Mouse (Mus musculus): Measurements from ENCODE around the gene Ackr1. TPM values are rescaled to one million over a fixed set of nuclear protein-coding genes. Genes with fewer than 3 reads are reported as not detected.
"Not testable (repeated sequence)": the region's sequence is repeated elsewhere in the genome, so short reads cannot be mapped to it uniquely, and the experiment has no call there.

Gene Ackr1
- total and polyA plus RNA-seq, 3 experiments = 0.19 to 0.42 TPM; not detected in 1

DNA sequence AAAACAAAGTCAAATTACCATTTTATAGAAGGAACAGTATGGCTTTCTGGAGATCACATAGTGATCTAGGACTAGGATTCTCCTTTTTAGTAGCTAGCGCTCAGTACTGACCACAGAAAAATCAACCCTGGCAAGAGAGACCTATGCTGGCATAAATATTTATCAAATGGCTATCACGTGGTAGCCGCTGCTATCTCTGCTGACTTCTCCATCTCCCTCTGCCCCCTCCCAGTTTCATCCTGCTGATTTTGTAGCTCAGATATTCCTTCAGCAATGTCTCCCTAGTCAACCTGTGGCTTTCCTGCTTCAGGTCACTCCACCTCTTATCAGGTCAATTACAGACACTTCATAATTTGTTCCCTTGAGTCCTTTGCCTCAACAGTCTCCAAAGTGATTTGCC, 17.8 kb downstream of the Ackr1 start (continued):
- TF ChIP-seq POLR2AphosphoS2 (IDR thresholded peaks at IDR 0.05; ENCODE audit: low read length) (no peak), ZMIZ1 (IDR thresholded peaks at IDR 0.05; ENCODE audit: low read depth, low read length) (no peak), MAX (IDR thresholded peaks at IDR 0.05; ENCODE audit: low read length) (no peak), MYB (IDR thresholded peaks at IDR 0.05; ENCODE audit: low read depth, low read length) (no peak), HCFC1 (IDR thresholded peaks at IDR 0.05; ENCODE audit: low read depth, low read length) (no peak), TCF12 (IDR thresholded peaks at IDR 0.05; ENCODE audit: low read depth, low read length) (0 out of 2 replicates have a peak, but pooled peaks have one; percentile 14)

DNA sequence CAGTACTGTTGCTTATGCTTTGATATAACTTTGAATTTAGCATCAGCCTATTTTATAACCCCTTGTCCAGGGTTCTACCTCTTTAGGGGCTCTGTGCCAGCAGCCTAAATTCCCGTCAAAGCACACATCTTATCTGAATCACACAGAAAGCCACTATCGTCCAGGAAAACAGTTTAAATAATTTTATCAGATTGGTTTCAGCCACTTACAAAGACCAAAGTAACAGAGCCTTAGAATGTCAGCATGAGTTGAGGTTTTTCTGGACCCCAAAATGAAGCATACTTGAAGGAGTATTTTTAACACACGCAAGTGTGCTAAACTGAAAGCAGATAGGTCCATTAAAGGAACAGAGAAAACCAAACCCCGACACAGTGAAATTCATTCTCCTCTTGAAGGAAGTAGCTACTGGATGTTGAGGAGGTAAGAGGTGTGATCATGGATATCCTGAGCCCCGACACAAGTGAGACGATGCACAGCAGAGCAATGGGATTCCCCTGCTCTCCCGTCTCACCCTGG, 20.0 kb downstream of the Ackr1 start:
- not testable (repeated sequence) for H3K27me3 ChIP-seq (ENCODE audit: control insufficient read depth in 1 of 2, insufficient read depth in 2 of 2, low read length in 2 of 2); H3K9me3 ChIP-seq (replicated peaks; ENCODE audit: insufficient read depth, low read length); H3K79me2 ChIP-seq (ENCODE audit: control insufficient read depth, insufficient read depth, low read length, poor library complexity)
- Histone ChIP-seq H3K27ac (ENCODE audit: control insufficient read depth, low read depth, low read length) (peak overlapping the region; percentile 78), H3K4me1 (ENCODE audit: control insufficient read depth in 1 of 2, insufficient read depth in 2 of 2, low read length in 2 of 2) (peaks cover 26 to 48% of the 10 kb centered on the region in 2 experiments), H3K9ac (ENCODE audit: control insufficient read depth, low read depth, low read length, poor library complexity, severe bottlenecking) (peak overlapping the region; percentile 17), H3K36me3 (ENCODE audit: control insufficient read depth in 1 of 2, insufficient read depth in 2 of 2, low read length in 2 of 2) (peaks cover 0 to 49% of the 10 kb centered on the region in 2 experiments; a peak in 2 of 4 replicates), H3K4me3 (ENCODE audit: control insufficient read depth in 1 of 2, insufficient read depth in 1 of 2, low read depth in 2 of 2, low read length in 2 of 2) (peak overlapping the region; percentile 6 to 37; a peak in 3 of 4 replicates)
- TF ChIP-seq GATA1 (IDR thresholded peaks at IDR 0.05; ENCODE audit: low read depth, low read length) (peak; percentile 62; the same call in 1 of the 2 replicates), ETS1 (IDR thresholded peaks at IDR 0.05; ENCODE audit: low read depth, low read length) (peak; percentile 60; the same call in 1 of the 2 replicates), EP300 (IDR thresholded peaks at IDR 0.05; ENCODE audit: low read depth in 1 of 2, low read length in 2 of 2) (peak; percentile 33 to 67), TCF12 (IDR thresholded peaks at IDR 0.05; ENCODE audit: low read depth, low read length) (peak; percentile 66), RCOR1 (IDR thresholded peaks at IDR 0.05; ENCODE audit: low read depth, low read length) (peak; percentile 32; the same call in 1 of the 2 replicates)
- peak; percentile 45 for DNase-seq (ENCODE audit: low read depth, low spot score)

DNA sequence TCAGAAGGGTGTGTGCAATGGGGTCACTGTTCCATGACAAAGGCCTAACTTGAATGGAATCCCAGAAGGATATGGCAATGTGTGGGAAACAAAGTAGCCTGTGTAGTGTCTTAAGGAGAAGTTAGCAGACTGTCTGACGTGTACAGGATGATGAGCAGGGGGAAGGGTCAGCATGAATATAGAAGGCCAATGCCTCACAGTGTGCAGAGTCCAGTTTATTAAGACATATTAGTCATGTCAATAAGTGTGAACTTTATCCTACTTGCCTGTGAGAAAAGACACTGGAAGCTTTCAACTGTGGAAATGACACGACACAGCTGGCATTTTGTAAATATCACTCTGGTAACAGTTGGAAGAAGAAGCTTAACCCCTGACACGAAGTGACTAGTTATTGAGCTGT, 30.8 kb downstream of the Ackr1 start:
- DNase-seq (ENCODE audit: low read depth, low spot score); H3K79me2 ChIP-seq (ENCODE audit: control insufficient read depth, insufficient read depth, low read length, poor library complexity); H3K9me3 ChIP-seq (replicated peaks; ENCODE audit: insufficient read depth, low read length); H3K27me3 ChIP-seq (ENCODE audit: control insufficient read depth in 1 of 2, insufficient read depth in 2 of 2, low read length in 2 of 2); H3K27ac ChIP-seq (ENCODE audit: control insufficient read depth, low read depth, low read length); H3K4me1 ChIP-seq (ENCODE audit: control insufficient read depth in 1 of 2, insufficient read depth in 2 of 2, low read length in 2 of 2); H3K9ac ChIP-seq (ENCODE audit: control insufficient read depth, low read depth, low read length, poor library complexity, severe bottlenecking); H3K36me3 ChIP-seq (ENCODE audit: control insufficient read depth in 1 of 2, insufficient read depth in 2 of 2, low read length in 2 of 2); H3K4me3 ChIP-seq (ENCODE audit: control insufficient read depth in 1 of 2, insufficient read depth in 1 of 2, low read depth in 2 of 2, low read length in 2 of 2): not testable (repeated sequence)

Other genes with a start within 250 kb of the Ackr1 start
- not detected in 2 replicates for gene Olfr1408, start 196.4 kb downstream of the Ackr1 start, total RNA-seq (2012; rRNA removed)
- not detected for gene Olfr1408, start 196.4 kb downstream of the Ackr1 start, polyA plus RNA-seq (2012; ENCODE audit: insufficient read depth in 1 of 2, insufficient read length in 2 of 2, low read depth in 1 of 2, low replicate concordance in 2 of 2, missing spikeins in 1 of 2)
- not detected in 2 replicates for gene Olfr1406, start 143.1 kb downstream of the Ackr1 start, total RNA-seq (2012; rRNA removed)
- not detected for gene Olfr1406, start 143.1 kb downstream of the Ackr1 start, polyA plus RNA-seq (2012; ENCODE audit: insufficient read depth in 1 of 2, insufficient read length in 2 of 2, low read depth in 1 of 2, low replicate concordance in 2 of 2, missing spikeins in 1 of 2)
- gene Olfr218, start 135.9 kb downstream of the Ackr1 start, total RNA-seq (2012; rRNA removed) = not detected in 2 replicates
- not detected for gene Olfr218, start 135.9 kb downstream of the Ackr1 start, polyA plus RNA-seq (2012; ENCODE audit: insufficient read depth in 1 of 2, insufficient read length in 2 of 2, low read depth in 1 of 2, low replicate concordance in 2 of 2, missing spikeins in 1 of 2)
- gene Olfr1404, start 121.4 kb downstream of the Ackr1 start, total RNA-seq (2012; rRNA removed) = not detected in 2 replicates
- not detected for gene Olfr1404, start 121.4 kb downstream of the Ackr1 start, polyA plus RNA-seq (2012; ENCODE audit: insufficient read depth in 1 of 2, insufficient read length in 2 of 2, low read depth in 1 of 2, low replicate concordance in 2 of 2, missing spikeins in 1 of 2)
- 2.0 and 2.6 TPM in 2 replicates for gene Fcer1a, start 106.5 kb downstream of the Ackr1 start, total RNA-seq (2012; rRNA removed)
- under 1 TPM in 1 of 2 experiments, not detected in 1; 0.42 TPM for gene Fcer1a, start 106.5 kb downstream of the Ackr1 start, polyA plus RNA-seq (2012; ENCODE audit: insufficient read depth in 1 of 2, insufficient read length in 2 of 2, low read depth in 1 of 2, low replicate concordance in 2 of 2, missing spikeins in 1 of 2)
- not detected in 2 replicates for gene Olfr418, start 67.7 kb downstream of the Ackr1 start, total RNA-seq (2012; rRNA removed)
- not detected for gene Olfr418, start 67.7 kb downstream of the Ackr1 start, polyA plus RNA-seq (2012; ENCODE audit: insufficient read depth in 1 of 2, insufficient read length in 2 of 2, low read depth in 1 of 2, low replicate concordance in 2 of 2, missing spikeins in 1 of 2)
- gene Mptx2, start 56.0 kb downstream of the Ackr1 start, total RNA-seq (2012; rRNA removed) = not detected in 2 replicates
- gene Mptx2, start 56.0 kb downstream of the Ackr1 start, polyA plus RNA-seq (2012; ENCODE audit: insufficient read depth in 1 of 2, insufficient read length in 2 of 2, low read depth in 1 of 2, low replicate concordance in 2 of 2, missing spikeins in 1 of 2) = not detected
- gene Aim2, start 17.1 kb upstream of the Ackr1 start, total RNA-seq (2012; rRNA removed) = 2.3 TPM in 2 replicates
- 1 to 10 TPM in 1 of 2 experiments, not detected in 1; 9.1 TPM for gene Aim2, start 17.1 kb upstream of the Ackr1 start, polyA plus RNA-seq (2012; ENCODE audit: insufficient read depth in 1 of 2, insufficient read length in 2 of 2, low read depth in 1 of 2, low replicate concordance in 2 of 2, missing spikeins in 1 of 2)
- 0.19 and 0.20 TPM in 2 replicates for gene Cadm3, start 33.9 kb upstream of the Ackr1 start, total RNA-seq (2012; rRNA removed)
- under 1 TPM in 1 of 2 experiments, not detected in 1; 0.03 TPM for gene Cadm3, start 33.9 kb upstream of the Ackr1 start, polyA plus RNA-seq (2012; ENCODE audit: insufficient read depth in 1 of 2, insufficient read length in 2 of 2, low read depth in 1 of 2, low replicate concordance in 2 of 2, missing spikeins in 1 of 2)
- gene Ifi206, start 157.3 kb upstream of the Ackr1 start, total RNA-seq (2012; rRNA removed) = not detected in 2 replicates
- gene Ifi206, start 157.3 kb upstream of the Ackr1 start, polyA plus RNA-seq (2012; ENCODE audit: insufficient read depth in 1 of 2, insufficient read length in 2 of 2, low read depth in 1 of 2, low replicate concordance in 2 of 2, missing spikeins in 1 of 2) = not detected
- gene Ifi214, start 202.2 kb upstream of the Ackr1 start, total RNA-seq (2012; rRNA removed) = not detected in 2 replicates
- not detected for gene Ifi214, start 202.2 kb upstream of the Ackr1 start, polyA plus RNA-seq (2012; ENCODE audit: insufficient read depth in 1 of 2, insufficient read length in 2 of 2, low read depth in 1 of 2, low replicate concordance in 2 of 2, missing spikeins in 1 of 2)